Mouse (Mus musculus) intestine, postnatal 0 days (tissue): ENCODE results near the gene Rnf135. TPM values are rescaled to one million over a fixed set of nuclear protein-coding genes. Genes with fewer than 3 reads are reported as not detected.

Experiments used
- ATAC-seq: fragments of 200-750 bp; cut with Nextera tagmentation; 2 replicates; pipeline ENCODE4 v1.8.0; 2017; ENCODE audit warnings: mild to moderate bottlenecking, moderate TSS enrichment, moderate library complexity
- H3K27ac ChIP-seq: fragments of 300-500 bp; sonication (generic); 2 replicates; pipeline ENCODE4 v1.5.1; 2014; ENCODE audit warnings: mild to moderate bottlenecking, low read depth, low read length, moderate library complexity
- H3K27me3 ChIP-seq: fragments of 300-500 bp; sonication (generic); replicated peaks from 2 replicates; pipeline ENCODE4 v1.6.1; 2014; ENCODE audit warnings: low read length, mixed read lengths; ENCODE audit not compliant: control insufficient read depth, insufficient read depth
- H3K36me3 ChIP-seq: fragments of 300-500 bp; sonication (generic); 2 replicates; pipeline ENCODE4 v1.6.1; 2014; ENCODE audit warnings: mild to moderate bottlenecking, moderate library complexity; ENCODE audit not compliant: control insufficient read depth, insufficient read depth
- H3K4me1 ChIP-seq: fragments of 300-500 bp; sonication (generic); replicated peaks from 2 replicates; pipeline ENCODE4 v1.6.1; 2014; ENCODE audit warnings: antibody characterized with exemption, low read length, mixed read lengths; ENCODE audit not compliant: control insufficient read depth, insufficient read depth
- H3K4me2 ChIP-seq: fragments of 300-500 bp; sonication (generic); replicated peaks from 2 replicates; pipeline ENCODE4 v1.6.1; 2014; ENCODE audit warnings: low read depth, mild to moderate bottlenecking, moderate library complexity
- H3K4me3 ChIP-seq: fragments of 300-500 bp; sonication (generic); 2 replicates; pipeline ENCODE4 v1.5.1; 2014; ENCODE audit warnings: low read depth, low read length
- H3K9ac ChIP-seq: fragments of 300-500 bp; sonication (generic); 2 replicates; pipeline ENCODE4 v1.6.1; 2014; ENCODE audit warnings: mild to moderate bottlenecking, low read depth, low read length
- H3K9me3 ChIP-seq: fragments of 300-500 bp; sonication (generic); 2 replicates; pipeline ENCODE4 v1.6.1; 2016; ENCODE audit warnings: mixed run types; ENCODE audit not compliant: control insufficient read depth
- CTCF ChIP-seq: sonication (generic); IDR thresholded peaks from 2 replicates; pipeline ENCODE4 v1.5.1; 2016; ENCODE audit warnings: low read depth, mild to moderate bottlenecking, control low read depth, antibody characterized with exemption, moderate library complexity
- WGBS: fragments of 180-500 bp; shearing (Covaris S2); extraction: QIAGEN DNeasy Blood & Tissue Kit; methylation state at CpG from one replicate; pipeline ENCODE4 v1.1.7; 2014; 5-methylcytosine and 5-hydroxymethylcytosine counted together
- polyA plus RNA-seq: library from polyadenylated mRNA; unstranded; fragments of >200 nt; fragmentation: Nextera tagmentation; extraction: Ambion mirVana; gene quantifications from 2 replicates; pipeline ENCODE4 v1.2.1, GENCODE M21; 2015

Gene Rnf135
- polyA plus RNA-seq, 1 experiment from 2014 or later, result 8.9 TPM

GRCm38 (mm10) chr11:80155961-80156360, 27.7 kb upstream of the Rnf135 start:
- TF ChIP-seq CTCF, result no peak
- Histone ChIP-seq H3K4me3 (no peak overlapping the region), H3K36me3 (no peaks in the 10 kb centered on the region; the same call in 1 of the 2 replicates), H3K4me1 (no peaks in the 10 kb centered on the region; the same call in 1 of the 2 replicates), H3K27ac (no peak overlapping the region), H3K4me2 (peak overlapping the region; percentile 18; the same call in 1 of the 2 replicates), H3K27me3 (0 out of 2 replicates have a peak, but pooled peaks cover 2% of the 10 kb centered on the region), H3K9ac (0 out of 2 replicates have a peak overlapping the region, but pooled peaks have one; percentile 11), H3K9me3 (no peaks in the 10 kb centered on the region)
- WGBS, result 83% methylated on average over 4 of the region's 4 CpGs
- no peak for ATAC-seq

- 77% methylated on average over 4 of the region's 4 CpGs for WGBS
- H3K4me3 ChIP-seq, result no peak overlapping the region
- no peaks in the 10 kb centered on the region; the same call in 1 of the 2 replicates for H3K36me3 ChIP-seq
- H3K9me3 ChIP-seq, result no peaks in the 10 kb centered on the region
- H3K27ac ChIP-seq, result no peak overlapping the region
- no peak overlapping the region for H3K4me2 ChIP-seq
- no peaks in the 10 kb centered on the region; the same call in 1 of the 2 replicates for H3K4me1 ChIP-seq
- 0 out of 2 replicates have a peak, but pooled peaks cover 2% of the 10 kb centered on the region for H3K27me3 ChIP-seq
- H3K9ac ChIP-seq, result no peak overlapping the region
- ATAC-seq, result no peak
- TF ChIP-seq CTCF, result no peak
Observed at GRCm38 (mm10) chr11:80156841-80157240, 26.8 kb upstream of the Rnf135 start.

GRCm38 (mm10) chr11:80159018-80159417, 24.6 kb upstream of the Rnf135 start:
- H3K27ac ChIP-seq, result peak overlapping the region; percentile 50; the same call in 1 of the 2 replicates
- no peaks in the 10 kb centered on the region for H3K9me3 ChIP-seq
- no peak for TF ChIP-seq CTCF
- peak; percentile 66 for ATAC-seq
- no peaks in the 10 kb centered on the region; the same call in 1 of the 2 replicates for H3K4me1 ChIP-seq
- H3K27me3 ChIP-seq, result 0 out of 2 replicates have a peak, but pooled peaks cover 2% of the 10 kb centered on the region
- 44% methylated on average over 7 of the region's 7 CpGs for WGBS
- H3K9ac ChIP-seq, result no peak overlapping the region
- peaks cover 8% of the 10 kb centered on the region; the same call in 1 of the 2 replicates for H3K36me3 ChIP-seq
- no peak overlapping the region for H3K4me2 ChIP-seq
- no peak overlapping the region for H3K4me3 ChIP-seq

GRCm38 (mm10) chr11:80161041-80161440, 22.6 kb upstream of the Rnf135 start:
- Histone ChIP-seq H3K9ac (no peak overlapping the region), H3K27ac (no peak overlapping the region), H3K9me3 (no peaks in the 10 kb centered on the region), H3K27me3 (no peaks in the 10 kb centered on the region), H3K36me3 (peaks cover 13% of the 10 kb centered on the region; the same call in 1 of the 2 replicates), H3K4me3 (no peak overlapping the region), H3K4me2 (no peak overlapping the region), H3K4me1 (no peaks in the 10 kb centered on the region; the same call in 1 of the 2 replicates)
- no peak for TF ChIP-seq CTCF
- WGBS, result 80% methylated on average over 4 of the region's 4 CpGs
- no peak for ATAC-seq

- 71% methylated on average over 7 of the region's 7 CpGs for WGBS
- H3K36me3 ChIP-seq, result peaks cover 23% of the 10 kb centered on the region; the same call in 1 of the 2 replicates
- no peak for TF ChIP-seq CTCF
- H3K4me1 ChIP-seq, result no peaks in the 10 kb centered on the region
- H3K27me3 ChIP-seq, result no peaks in the 10 kb centered on the region
- H3K9ac ChIP-seq, result no peak overlapping the region
- no peak for ATAC-seq
- no peak overlapping the region for H3K27ac ChIP-seq
- no peak overlapping the region for H3K4me3 ChIP-seq
- no peak overlapping the region for H3K4me2 ChIP-seq
- no peaks in the 10 kb centered on the region for H3K9me3 ChIP-seq
Observed at GRCm38 (mm10) chr11:80163362-80164116, 20.1 kb upstream of the Rnf135 start.

GRCm38 (mm10) chr11:80164224-80164623, 19.4 kb upstream of the Rnf135 start:
- no peak for TF ChIP-seq CTCF
- H3K4me3 ChIP-seq, result no peak overlapping the region
- H3K27ac ChIP-seq, result no peak overlapping the region
- H3K9ac ChIP-seq, result no peak overlapping the region
- no peaks in the 10 kb centered on the region for H3K27me3 ChIP-seq
- no peak overlapping the region for H3K4me2 ChIP-seq
- H3K36me3 ChIP-seq, result peaks cover 23% of the 10 kb centered on the region; the same call in 1 of the 2 replicates
- ATAC-seq, result no peak
- no peaks in the 10 kb centered on the region for H3K4me1 ChIP-seq
- no peaks in the 10 kb centered on the region for H3K9me3 ChIP-seq
- 43% methylated on average over 2 of the region's 2 CpGs for WGBS
